Mouse (Mus musculus) c-Kit-negative CD71-positive TER-119-positive erythroid progenitor cells, embryonic 14.5 days (primary cell): Measurements from ENCODE around the gene Ubxn11.
"Not testable (repeated sequence)": the region's sequence is repeated elsewhere in the genome, so short reads cannot be mapped to it uniquely, and the experiment has no call there.

Source experiments
- DNase-seq: peaks from one replicate; pipeline ENCODE4 v3.0.0-alpha.2; 2013; ENCODE audit warnings: low read depth, low spot score

The Ubxn11 gene

DNA sequence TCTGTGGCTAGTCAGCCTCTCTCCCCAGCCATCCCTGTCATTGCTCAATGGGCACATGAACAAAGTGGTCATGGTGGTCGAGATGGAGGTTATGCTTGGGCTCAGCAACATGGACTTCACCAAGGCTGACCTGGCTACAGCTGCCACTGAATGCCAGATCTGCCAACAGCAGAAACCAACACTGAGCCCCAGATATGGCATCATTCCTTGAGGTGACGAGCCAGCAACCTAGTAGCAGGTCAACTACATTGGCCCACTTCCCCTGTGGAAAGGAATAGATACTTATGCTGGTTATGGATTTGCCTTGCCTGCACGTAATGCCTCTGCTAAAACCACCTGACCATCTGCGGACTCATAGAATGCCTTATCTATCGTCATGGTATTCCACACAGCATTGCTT lies 41.9 kb downstream of the Ubxn11 start:
- not testable (repeated sequence) for DNase-seq

DNA sequence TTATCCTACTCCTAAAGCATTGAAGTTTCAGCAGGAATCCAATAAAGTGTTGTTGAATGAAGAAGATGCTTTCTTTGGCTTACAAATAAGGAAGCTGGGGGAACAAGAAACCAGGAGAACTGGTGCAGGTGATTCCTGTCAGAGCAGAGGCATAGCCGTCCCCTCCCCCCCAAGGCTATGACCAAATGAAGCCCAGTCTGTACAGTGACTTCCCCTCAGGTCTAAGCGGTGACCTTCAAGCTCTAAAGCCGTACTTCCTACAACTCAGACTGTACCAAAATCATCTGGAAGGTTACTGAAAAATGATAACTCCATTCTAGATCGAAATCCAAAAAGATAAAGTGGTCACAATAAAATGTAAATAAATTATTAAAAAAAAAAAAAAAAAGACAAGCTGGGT lies 47.0 kb downstream of the Ubxn11 start:
- DNase-seq, result no peak

DNA sequence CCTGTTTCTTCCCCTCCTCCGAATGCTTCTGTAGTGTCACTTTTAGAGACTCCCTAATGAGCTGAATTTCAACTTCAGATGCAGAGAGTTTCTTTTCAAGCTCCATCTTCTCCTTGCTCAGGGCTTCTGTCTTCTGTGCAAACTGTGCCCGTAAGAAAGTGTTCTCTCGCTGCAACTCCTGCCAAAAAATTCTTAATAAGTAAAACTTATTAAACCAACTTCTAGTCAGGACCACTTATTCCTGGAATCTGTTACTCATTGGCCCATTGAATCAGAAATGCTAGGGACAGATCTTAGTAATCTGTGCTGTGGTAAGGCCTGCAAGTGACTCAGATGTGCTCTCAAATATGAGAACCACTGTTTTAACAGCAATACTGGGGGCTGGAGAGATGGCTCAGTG lies 49.7 kb downstream of the Ubxn11 start:
- no peak for DNase-seq

DNA sequence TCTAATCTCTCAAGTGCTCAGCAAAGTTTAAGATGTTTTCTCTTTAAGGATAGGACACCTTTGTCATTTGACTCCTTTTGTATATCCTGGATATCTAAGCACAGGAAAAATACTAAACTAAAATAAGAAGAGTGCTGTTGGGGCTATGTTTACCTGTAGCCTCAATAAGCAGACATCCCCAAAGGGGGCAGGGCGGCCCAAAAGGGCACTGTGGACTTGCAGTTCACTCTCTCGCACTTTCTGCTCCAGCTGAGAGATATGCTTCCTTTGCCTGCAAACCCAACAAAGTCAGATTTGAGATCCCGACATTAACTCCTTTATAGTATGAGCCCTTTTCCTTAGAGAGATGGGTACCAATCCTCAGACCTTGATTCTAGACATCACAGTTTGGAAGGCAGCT lies 51.3 kb downstream of the Ubxn11 start:
- DNase-seq, result no peak

GRCm38 (mm10) chr4:134154354-134154753 lies 52.0 kb downstream of the Ubxn11 start:
- DNase-seq, result no peak

GRCm38 (mm10) chr4:134155531-134155930 lies 53.2 kb downstream of the Ubxn11 start:
- DNase-seq, result no peak

DNA sequence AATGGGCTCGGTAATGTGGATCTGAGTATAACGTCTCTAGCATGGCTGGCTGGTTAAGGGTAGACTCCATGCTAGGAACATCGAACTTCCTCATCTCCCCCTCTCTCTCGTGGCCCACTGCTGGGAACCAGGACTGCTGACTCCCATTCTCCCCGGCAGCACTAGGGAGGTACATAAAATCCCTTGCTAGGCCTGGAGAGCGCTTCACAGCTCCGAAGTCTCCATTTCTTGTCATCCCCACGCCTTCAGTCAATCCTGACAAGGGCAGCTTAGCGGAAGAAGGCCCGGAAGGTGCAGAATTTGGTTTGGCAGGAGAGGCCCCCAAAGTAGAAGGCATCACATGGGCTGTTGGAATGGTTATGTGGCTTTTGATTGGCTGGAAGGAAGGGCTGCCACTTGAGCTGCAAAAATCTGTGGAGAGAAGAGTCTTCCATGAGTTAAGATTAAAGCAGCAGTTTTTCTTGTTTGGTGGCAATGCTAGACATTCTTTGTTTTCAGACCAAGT lies 53.6 kb downstream of the Ubxn11 start:
- DNase-seq, result no peak

- no peak for DNase-seq
Measured at GRCm38 (mm10) chr4:134156744-134157143, 54.4 kb downstream of the Ubxn11 start.

GRCm38 (mm10) chr4:134157558-134157957 lies 55.2 kb downstream of the Ubxn11 start:
- no peak for DNase-seq

GRCm38 (mm10) chr4:134158774-134159173 lies 56.4 kb downstream of the Ubxn11 start:
- no peak for DNase-seq

- DNase-seq, result not testable (repeated sequence)
Measured at GRCm38 (mm10) chr4:134160071-134160470, 57.7 kb downstream of the Ubxn11 start.

DNA sequence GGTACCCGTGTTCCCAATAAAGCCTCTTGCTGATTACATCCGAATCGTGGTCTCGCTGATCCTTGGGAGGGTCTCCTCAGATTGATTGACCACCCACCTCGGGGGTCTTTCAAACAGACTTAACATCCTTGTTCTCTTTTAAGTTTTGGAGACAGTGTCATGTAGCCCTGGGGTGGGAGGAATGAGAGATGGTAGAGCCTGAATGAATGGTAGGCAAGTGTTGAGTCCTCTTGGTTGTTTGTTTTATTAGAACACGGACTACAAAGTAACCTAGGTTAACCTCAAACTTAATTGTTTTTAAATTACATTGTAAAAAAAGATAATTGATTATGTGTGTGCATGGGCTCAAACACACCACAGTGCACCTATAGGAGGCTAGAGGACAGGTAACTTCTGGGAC lies 62.2 kb downstream of the Ubxn11 start:
- DNase-seq, result no peak

- DNase-seq, result no peak
Measured at GRCm38 (mm10) chr4:134165024-134165423, 62.7 kb downstream of the Ubxn11 start.

DNA sequence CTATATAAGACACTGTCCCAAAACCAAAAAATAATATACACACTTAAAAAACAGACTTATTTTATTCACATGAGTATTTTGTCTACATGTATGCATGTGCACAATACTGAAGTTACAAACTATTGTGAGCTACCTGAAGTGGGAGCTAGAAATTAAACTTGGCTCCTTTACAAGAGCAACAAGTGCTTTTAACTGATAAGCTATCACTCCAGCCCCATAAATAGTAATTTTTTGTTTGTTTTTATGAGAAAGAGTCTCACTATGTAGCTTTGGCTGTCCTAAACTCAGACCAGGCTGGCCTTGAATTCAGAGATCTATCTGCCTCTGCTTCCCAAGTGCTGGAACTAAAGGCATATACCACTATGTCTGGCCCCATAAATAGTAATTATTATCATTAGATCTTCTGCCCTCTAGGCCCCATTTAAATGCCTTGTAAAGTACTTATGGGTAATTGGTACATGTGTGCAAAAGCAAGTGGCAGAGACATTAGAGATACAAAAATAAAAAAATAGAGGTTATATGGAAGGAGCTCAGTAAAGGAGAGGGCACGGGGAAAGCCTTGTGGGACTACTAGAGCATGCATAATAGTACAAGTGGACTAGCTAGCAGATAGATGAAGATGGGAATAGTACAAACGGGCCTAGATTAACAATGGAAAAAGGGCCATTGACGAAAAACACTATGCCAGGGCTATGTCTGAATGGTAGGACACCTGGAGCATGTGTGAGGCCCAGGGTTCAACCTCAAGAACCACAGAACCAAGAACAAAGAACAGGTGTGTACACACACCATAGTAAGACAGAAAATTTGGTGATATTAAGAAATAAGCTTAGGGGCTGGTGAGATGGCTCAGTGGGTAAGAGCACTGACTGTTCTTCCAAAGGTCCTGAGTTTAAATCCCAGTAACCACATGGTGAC lies 63.4 kb downstream of the Ubxn11 start:
- no peak for DNase-seq

GRCm38 (mm10) chr4:134166906-134167305 lies 64.5 kb downstream of the Ubxn11 start:
- DNase-seq, result no peak

GRCm38 (mm10) chr4:134172391-134172790 lies 70.0 kb downstream of the Ubxn11 start:
- DNase-seq, result no peak
